Mouse (Mus musculus) embryo, embryonic 11 days (tissue): ENCODE results near the gene Rragb.
"Not testable (repeated sequence)": the region's sequence is repeated elsewhere in the genome, so short reads cannot be mapped to it uniquely, and the experiment has no call there.

Source experiments
- DNase-seq: peaks from one replicate; pipeline ENCODE4 v3.0.0-alpha.2; 2015

The Rragb gene

DNA sequence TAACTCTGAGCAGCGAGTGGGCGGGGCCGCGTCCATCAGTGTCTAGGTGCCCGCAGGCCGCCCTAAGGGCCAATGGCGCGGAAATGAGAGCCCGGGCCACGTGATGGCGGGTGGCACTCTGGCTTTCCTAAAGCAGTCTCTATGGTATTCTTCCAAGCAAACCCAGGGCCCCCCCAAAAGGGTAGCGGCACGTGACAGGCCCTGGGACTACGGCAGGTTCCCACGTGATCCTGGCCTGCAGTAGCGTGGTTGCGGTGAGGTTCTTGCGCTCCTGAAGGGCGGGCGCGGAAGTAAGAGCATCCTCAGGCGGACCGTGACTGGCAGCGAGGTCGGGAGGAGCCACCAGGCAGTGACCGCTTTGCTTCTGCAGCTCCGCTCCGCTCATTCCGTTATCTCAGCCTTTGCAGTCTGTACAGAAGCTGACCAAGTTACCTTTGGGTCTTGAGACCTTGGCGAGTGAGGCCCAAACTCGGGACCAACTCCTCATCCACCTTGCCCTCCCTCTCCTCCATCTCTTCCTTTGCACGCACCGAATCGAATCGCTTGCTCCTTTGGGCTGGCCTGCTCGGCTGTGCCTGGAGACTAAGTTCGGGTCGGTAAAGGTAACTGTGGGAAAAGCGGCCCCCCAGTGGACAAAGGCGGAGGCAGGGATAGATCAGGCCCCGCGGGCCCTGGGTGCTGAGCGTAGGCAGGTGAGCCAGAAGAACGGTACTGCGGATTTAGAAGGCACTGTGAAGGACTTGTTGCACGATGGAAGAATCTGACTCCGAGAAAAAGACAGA is at the start of gene Rragb:
Gene Rragb, plus strand, starts transcription at position 248 of the 782 bp plus-strand sequence.
- peak; percentile 87 for DNase-seq

DNA sequence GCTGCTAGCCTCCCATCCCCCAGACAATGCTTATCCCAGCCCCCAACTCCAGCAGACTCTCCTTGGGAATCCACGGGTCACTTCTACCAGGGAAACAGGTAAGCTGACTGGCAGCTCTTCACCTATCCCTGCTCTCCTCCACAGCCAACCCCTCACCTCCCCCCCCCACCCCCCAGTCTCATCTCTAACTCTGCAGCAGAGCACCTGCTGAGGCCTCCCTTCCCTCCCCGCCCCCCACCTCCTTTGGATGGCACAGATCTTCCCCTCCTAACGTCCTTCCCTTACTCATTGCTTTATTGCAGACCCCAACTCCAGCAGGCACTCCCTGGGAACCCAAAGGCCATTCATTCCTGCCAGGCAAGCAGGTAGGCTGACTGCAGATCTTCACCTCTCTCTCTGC is 21.3 kb upstream of the Rragb start, which contains the start of gene Foxr2:
Gene Foxr2, plus strand, starts transcription at position 301 of the 400 bp plus-strand sequence.
- no peak for DNase-seq

DNA sequence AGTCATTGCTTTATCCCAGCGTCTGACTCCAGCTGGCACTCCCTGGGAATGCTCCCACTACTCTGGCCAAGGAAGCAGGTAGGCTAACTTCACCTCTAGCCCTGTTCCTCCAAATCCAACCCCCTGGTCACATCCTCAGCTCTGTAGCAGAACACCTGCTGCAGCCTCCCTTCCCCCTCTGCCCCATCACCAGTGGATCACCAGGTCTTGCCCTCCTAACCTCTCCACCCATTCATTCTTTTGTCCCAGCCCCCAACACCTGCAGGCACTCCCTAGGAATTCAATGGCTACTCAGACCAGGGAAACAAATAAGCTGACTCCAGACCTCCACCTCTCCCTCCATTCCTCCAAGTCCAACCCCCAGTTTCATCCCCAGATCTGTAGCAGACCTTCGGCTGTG is 20.8 kb upstream of the Rragb start:
- no peak for DNase-seq

DNA sequence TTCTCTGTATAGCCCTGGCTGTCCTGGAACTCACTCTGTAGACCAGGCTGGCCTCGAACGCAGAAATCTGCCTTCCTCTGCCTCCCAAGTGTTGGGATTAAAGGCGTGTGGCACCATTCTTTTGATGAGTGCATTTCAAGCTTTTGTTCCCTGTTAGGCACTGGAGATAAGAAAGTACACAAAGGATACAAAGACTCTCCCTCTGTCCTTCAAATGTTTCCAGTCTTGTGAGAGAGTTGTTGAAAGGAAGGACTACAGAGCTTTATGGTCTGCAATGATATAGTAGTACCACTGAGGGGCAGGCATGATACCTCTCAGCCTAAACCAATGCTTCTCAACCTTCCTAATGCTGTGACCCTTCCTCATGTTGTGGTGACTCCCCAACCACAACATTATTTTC is 2.9 kb downstream of the Rragb start:
- no peak for DNase-seq

DNA sequence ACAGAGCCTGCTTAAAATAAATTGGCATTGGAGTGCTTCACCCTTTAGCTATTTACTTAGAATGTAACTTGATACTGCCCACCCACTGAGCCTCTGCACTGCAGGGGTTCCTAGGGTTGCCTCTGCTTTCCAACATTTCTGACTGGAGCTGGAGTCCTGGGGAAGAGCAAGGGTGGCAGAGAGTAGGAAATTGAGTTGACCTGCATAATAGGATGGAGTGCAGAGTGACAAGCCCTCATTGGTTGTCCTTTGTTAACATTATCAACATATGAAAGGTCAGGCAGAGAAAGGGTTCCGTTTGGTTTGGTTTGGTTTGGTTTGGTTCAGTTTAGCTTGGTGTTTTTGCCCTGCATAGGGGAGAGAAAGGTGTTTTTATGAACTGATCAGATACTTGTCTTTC is 12.0 kb downstream of the Rragb start:
- no peak for DNase-seq

DNA sequence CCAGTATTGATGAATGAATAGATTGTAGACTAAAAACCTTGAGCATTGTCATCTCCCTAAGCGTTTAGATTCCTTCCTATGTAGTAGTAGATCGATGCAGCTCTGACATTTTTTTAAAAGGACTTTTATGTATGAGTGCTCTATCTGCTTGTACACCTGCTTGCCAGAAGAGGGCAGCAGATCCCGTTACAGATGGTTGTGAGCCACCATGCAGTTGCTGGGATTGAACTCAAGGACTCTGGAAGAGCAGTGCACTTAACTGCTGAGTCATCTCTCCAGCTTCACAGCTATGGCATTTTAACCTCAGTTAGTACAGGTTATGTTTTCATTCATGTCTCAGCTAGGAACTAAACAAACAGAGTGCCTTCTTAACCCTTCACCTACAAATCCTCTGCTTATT is 15.5 kb downstream of the Rragb start:
- peak; percentile 23 for DNase-seq

DNA sequence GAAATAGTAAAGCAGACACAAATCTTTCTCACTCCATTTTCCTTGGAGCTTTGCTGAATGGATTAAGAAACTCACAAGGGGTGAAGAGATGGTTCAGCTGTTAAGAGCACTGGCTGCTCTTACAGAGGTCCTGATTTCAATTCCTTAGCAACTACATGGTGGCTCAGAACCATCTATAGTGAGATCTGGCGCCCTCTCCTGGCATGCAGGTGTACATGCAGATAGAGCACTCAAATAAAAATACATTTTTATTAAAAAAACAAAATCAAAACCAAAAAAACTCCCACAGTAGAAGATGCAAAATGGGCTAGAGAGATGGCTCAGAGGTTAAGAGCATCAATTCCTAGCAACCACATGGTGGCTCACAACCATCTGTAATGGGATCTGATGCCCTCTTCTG is 35.0 kb downstream of the Rragb start:
- peak; percentile 34 for DNase-seq

DNA sequence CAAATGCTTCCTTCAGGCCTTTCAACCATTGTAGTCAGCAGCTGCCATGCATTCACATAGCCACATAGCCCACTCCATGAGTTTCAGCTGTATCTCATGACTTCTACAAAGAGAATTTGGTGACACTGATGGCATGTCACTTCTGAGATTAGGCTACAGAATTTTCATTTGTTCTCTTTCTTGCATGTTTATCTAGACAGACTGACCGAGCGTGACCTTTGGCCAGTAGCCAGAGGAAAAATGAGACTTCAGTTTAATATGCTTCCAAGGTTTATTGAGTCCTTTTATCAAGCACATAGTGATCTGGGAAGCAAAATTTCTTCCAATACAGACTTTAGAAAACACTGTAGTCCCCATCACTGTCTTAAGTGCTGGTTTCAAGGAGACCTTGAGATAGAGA is 42.4 kb downstream of the Rragb start:
- DNase-seq = no peak

DNA sequence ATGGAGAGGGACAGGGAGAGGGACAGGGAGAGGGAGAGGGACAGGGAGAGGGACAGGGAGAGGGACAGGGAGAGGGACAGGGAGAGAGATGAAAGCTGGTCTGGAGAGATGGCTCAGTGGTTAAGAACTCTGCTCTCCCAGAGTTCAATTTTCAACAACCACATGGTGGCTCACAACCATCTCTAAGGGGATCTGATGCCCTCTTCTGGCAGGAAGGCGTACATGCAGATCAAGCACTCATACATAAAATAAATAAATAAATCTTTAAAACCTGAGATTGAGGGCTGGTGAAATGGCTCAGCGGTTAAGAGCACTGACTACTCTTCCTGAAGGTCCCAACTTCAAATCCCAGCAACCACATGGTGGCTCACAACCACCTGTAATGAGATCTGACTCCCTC is 59.4 kb downstream of the Rragb start:
- DNase-seq = not testable (repeated sequence)

DNA sequence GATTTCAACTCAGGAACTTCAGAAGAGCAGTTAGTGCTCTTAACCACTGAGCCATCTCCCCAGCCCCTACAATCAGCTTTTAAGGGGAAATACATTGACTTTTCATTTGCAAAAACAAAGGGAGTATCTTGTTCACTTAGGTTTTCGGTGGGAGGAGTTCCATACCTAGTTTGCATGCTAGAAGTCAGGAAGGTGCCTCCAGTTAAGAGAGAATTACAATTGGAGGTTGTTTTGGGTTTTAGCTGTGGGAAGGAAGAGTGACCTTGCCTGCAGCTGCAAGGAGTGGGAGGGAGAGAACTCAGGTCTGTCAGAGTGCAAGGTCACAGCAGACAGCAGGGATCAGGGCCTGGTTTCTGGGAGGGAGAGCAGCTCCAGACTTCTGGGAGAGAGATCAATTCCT is 71.3 kb downstream of the Rragb start:
- no peak for DNase-seq
